Mouse (Mus musculus) urinary bladder, postnatal 4 days (tissue): ENCODE data around the gene Mapk8.
A peak's percentile ranks its signal among the peaks of the same experiment; 100 is the strongest.
"Not testable (repeated sequence)": the region's sequence is repeated elsewhere in the genome, so short reads cannot be mapped to it uniquely, and the experiment has no call there.

Experiments
- DNase-seq, 2 experiments: peaks; one replicate each; pipeline ENCODE4 v3.0.0; 2021 to 2022; ENCODE audit warnings: low spot score in 2 of 2

Gene Mapk8

DNA sequence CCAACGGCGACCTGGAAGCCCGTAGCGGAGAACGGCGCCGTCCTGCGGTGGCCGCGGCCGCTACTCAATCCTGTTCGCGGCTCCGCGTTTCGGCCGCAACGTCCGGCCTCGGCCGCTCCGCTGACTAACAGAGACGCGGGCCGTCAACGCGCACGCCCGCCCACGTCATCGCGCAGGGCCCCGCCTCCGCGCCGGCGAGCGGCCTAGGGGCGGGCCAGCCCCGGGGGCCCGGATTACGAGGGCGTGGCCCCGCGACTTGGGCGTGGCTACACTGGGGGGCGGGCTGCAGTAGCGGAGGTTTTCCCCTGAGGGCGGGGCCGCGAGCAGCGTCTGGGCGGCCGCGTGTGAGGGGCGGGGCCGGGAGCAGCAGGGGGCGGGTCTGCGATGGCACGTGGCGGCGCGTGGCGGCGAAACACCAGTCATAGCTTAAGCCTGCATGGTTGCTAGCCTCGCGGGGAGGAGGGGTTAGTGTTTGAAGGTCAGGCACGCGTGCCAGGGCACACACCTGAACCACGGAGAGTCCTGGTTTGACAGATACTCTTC, at the start of gene Mapk8:
Mapk8 (minus strand) TSS at position 132 of the 543 bp plus-strand sequence.
- DNase-seq, result peak; percentile 98

DNA sequence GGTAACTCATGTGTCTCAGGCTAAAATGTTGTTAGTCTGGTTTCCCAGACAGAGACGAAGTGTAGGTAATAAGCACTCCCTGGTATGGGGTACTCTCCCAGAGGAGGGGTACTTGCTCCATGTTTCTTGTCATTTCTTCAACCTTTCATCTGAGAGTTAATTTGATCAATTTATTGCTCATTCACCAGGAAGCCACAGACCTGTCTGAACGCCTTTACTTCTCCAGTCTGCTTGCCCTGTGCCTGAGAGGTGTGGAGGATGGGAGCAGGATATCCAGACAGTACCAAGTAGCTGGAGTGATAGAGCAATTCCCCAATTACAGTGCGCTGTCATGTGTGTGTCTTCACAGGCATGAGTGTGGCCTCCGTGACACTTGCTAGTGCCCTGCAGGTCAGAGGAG, 48.3 kb upstream of the Mapk8 start:
- DNase-seq, result no peak

DNA sequence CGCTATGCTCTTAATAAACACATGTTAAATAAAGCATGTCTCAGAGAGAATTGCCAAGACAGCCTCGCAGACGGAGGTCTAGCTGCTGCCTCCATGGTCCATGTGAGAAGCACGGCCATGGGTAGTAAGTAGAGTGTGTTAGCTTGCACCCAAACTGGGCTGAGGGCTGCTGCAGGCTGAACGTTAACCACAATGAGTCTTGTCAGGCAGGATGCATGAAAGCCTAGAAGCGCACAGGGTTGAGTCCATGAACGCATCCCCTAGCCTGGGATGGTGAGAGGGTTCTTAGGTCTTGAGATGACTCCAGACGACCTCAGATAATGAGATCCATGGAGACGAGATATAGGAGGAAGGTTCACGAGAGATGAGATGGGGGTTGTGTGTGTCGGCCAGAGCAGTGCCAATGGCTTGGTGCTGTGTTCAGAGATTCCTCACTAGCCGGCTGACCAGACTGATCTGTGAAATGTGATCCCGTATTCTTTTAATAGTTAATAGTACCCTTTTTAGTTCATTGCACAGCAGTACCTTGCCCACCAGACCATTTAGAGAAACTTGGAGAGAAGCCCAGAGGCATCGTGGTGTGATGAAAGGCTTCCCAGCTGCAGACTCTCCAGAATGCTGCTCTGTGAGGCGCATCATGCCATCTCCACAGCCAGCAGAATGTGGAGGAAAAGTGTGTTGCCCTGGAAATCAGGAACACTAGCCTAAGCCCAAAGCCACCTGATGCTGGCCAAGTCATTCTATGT, 41.0 kb upstream of the Mapk8 start:
- no peak for DNase-seq

DNA sequence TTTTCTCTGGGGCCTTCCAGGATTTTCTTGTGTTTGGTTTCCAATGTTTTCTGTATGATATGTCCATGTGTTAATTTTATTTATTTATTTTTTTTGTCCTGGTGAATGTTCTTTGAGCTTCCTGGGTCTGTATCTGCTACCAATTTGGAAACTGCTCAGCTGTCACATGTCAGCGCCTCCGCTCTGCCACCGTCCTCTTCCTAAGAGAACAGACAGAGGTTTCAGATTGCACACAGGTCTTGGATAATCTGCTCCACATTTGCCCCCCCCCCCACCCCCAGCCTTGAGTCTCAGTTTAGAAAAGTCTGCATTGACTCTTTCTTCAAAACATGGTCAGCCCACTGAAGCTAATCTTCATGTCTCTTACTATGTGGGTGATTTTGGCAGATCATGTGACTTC, 35.0 kb upstream of the Mapk8 start:
- no peak for DNase-seq

GRCm38 (mm10) chr14:33476094-33476760, 29.3 kb upstream of the Mapk8 start:
- no peak for DNase-seq

GRCm38 (mm10) chr14:33474461-33474860, 27.5 kb upstream of the Mapk8 start:
- no peak for DNase-seq

- DNase-seq, result no peak
These were observed 24.4 kb upstream of the Mapk8 start, which contains the start of gene Frmpd2 for GRCm38 (mm10) chr14:33471331-33471730. Gene Frmpd2 (plus strand): TSS chr14:33471696.

DNA sequence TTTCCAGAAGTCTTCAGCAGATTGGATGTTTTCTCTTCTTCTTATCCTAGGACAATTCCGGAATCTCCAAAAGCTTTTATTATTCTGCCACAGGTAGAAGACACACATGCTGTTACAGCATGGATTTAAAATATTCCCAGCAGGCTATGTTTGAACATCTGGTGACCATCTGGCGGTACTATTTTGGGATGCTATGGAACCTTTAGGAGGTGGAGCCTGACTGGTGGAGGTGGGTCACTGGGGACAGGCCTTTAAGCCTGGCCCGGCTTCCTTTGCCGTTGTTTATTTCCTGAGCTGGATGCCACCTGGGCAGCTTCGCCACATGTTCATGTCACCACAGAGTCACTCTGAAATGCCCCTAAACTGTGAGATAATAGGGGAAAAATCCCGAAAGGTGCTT, 20.8 kb upstream of the Mapk8 start:
- no peak for DNase-seq

DNA sequence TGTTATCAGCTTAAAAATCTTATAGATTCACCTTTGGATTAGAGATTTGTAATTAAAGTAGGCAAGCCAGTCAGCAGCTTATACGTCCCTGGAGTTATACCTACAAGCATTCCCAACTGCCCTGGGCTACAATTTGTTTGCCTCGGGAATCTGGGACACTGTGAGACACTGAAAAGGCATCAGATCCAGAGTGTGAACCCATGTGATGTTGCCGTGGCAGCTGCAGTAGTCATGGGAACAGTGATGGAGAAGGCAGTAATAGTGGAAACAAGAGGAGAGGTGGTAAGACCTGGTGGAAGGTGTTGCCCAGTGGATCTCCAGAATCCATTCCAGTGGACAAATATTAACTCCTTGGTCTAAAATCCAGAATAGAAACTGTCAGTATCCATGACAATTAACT, 16.7 kb upstream of the Mapk8 start:
- DNase-seq, result no peak

GRCm38 (mm10) chr14:33450331-33450730, 3.4 kb upstream of the Mapk8 start:
- DNase-seq, result no peak

DNA sequence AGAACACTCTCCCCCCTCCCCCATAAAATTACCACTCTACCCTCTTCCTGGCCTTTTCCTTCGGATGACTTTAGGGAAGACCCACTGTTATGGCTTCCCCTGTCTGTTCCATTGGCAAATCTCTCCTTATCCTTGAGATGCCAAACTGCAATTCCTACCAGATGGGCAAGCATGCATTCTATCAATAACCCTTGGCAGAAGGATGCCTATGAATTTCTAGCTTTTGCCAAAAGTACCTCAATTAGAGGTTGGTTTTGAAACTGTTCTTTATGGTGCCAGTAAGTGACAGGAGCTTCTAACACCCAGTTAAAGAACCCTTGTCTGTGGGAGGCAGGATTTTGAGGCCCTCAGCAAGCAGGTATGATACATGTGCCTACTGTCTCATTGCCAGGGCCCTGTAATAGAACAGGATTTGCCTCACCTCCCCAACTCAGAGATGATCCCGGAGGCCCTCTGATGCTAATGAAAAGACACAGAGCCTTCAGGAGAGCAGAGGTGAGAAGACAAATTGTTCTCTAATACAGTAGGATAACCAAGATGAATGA, 2.4 kb upstream of the Mapk8 start:
- no peak for DNase-seq

GRCm38 (mm10) chr14:33448276-33448675, 1.3 kb upstream of the Mapk8 start:
- no peak for DNase-seq

GRCm38 (mm10) chr14:33446561-33447023, 366 bp downstream of the Mapk8 start:
- peak; percentile 22 to 65 for DNase-seq

- no peak for DNase-seq
These were observed 996 bp downstream of the Mapk8 start for GRCm38 (mm10) chr14:33445962-33446361.

DNA sequence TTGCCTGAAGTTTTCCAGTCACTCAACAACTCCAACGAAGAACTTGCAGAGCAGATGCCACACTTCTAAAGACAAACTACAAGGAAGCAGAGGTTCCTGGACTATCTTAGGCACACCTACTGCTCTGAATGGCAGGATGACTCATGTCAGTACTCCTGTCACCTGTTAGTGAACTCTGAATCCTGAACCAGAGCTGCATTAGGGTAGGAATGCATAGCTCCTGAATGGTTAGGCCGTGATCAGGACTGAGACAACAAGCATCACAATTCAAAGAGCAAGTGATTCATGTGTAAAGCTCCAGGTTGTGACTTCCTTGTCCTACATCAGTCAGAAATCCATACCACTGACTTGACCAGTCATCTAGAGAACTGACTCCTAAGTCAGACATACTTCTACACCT, 3.2 kb downstream of the Mapk8 start:
- no peak for DNase-seq

DNA sequence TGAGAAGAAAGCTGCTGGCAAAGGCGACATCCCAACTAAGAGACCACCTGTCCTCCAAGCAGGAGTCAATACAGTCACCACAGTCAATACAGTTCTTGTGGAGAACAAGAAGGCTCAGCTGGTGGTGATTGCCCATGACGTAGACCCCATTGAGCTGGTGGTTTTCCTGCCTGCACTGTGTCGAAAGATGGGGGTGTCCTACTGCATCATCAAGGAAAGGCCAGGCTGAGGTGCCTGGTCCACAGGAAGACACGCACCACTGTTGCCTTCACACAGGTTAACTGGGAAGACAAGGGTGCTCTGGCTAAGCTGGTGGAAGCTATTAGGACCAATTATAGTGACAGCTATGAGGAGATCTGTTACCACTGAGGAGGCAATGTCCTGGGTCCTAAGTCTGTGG, 14.5 kb downstream of the Mapk8 start:
- not testable (repeated sequence) for DNase-seq

DNA sequence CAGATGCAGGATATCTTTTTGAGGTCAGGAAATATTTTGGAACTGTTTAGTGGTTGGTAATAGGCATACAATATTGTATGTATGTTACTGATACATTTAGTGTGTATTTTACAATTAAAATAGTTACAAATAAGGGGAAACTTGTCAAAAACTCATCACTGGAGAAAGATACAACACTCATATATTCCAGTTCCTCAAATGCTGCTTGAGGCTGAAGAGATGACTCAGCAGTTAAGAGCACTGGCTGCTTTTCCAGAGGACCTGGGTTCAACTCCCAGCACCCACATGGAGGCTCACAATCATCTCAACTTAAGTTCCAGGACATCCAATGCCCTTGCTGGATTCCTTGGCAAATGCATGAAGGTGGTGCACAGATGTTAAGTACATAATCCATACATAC, 22.8 kb downstream of the Mapk8 start:
- no peak for DNase-seq

DNA sequence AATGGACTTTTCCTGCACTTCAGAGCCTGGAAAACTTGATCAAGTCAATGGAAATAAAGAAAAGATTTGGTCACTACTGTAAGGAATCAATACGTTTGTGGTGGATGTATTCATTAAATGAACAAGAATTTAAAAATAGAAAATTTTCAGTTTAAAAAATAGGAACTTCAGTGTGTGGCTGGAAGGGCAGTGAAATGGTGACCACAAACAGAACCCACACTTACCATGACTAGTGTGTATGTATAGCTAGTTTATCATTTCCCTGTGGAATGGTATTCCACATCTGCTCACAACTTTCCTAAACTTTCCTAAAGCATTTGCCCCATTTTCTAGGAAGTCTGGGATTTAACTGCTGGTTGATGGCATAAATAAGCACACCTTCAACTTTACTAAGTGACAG, 24.0 kb downstream of the Mapk8 start:
- DNase-seq, result no peak

GRCm38 (mm10) chr14:33418311-33418909, 28.5 kb downstream of the Mapk8 start:
- DNase-seq, result no peak

DNA sequence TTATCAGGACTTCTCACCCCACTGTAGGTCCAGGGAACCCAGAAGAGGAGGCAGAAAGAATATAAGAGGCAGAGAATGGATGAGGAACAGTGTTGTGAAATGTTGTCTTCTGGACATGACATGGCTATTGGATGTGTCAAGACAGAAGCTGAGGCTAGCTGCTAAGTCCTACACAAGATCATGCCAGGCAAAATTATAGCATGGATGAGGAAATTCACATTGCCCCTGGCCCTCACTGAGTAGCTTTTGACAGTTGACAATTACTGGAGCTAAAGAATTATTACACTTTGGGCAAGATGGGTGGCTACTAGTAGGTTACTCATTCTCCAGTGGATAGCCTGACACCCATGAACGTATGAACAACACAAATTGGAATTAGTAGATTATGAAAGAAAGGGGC, 31.2 kb downstream of the Mapk8 start:
- DNase-seq, result no peak

- DNase-seq, result no peak
These were observed 44.6 kb downstream of the Mapk8 start for GRCm38 (mm10) chr14:33402331-33402730.

- no peak for DNase-seq
These were observed 46.9 kb downstream of the Mapk8 start for GRCm38 (mm10) chr14:33400019-33400418.
